Mouse (Mus musculus): ENCODE results near the gene Ptpn1.

Gene Ptpn1

GRCm38 (mm10) chr2:167931985-167932726 is at the start of gene Ptpn1:
Ptpn1 (plus strand) TSS chr2:167932057.
- in situ Hi-C loops (cut with MboI, MseI) = loop anchor here (25.0 kb wide), 1 partner anchor 630 kb away; no protein-coding TSS in a partner anchor

GRCm38 (mm10) chr2:167886485-167886884 is 45.4 kb upstream of the Ptpn1 start:
- in situ Hi-C loops (cut with MboI, MseI) = no loop called here

GRCm38 (mm10) chr2:167887516-167888347 is 44.1 kb upstream of the Ptpn1 start:
- in situ Hi-C loops (cut with MboI, MseI) = no loop called here

- in situ Hi-C loops (cut with MboI, MseI) = no loop called here
These were observed 43.0 kb upstream of the Ptpn1 start for GRCm38 (mm10) chr2:167888834-167889233.

GRCm38 (mm10) chr2:167889886-167890285 is 42.0 kb upstream of the Ptpn1 start:
- in situ Hi-C loops (cut with MboI, MseI) = no loop called here

GRCm38 (mm10) chr2:167891908-167892307 is 39.9 kb upstream of the Ptpn1 start:
- in situ Hi-C loops (cut with MboI, MseI) = no loop called here

- in situ Hi-C loops (cut with MboI, MseI) = no loop called here
These were observed 38.2 kb upstream of the Ptpn1 start for GRCm38 (mm10) chr2:167893680-167894079.

- in situ Hi-C loops (cut with MboI, MseI) = loop anchor here (5.0 kb wide), 2 partner anchors 208 to 363 kb away; partner anchors contain the start of genes Cebpb and Tmem189
These were observed 36.9 kb upstream of the Ptpn1 start for GRCm38 (mm10) chr2:167894948-167895372.

GRCm38 (mm10) chr2:167897896-167898295 is 34.0 kb upstream of the Ptpn1 start:
- in situ Hi-C loops (cut with MboI, MseI) = loop anchor here (5.0 kb wide), 2 partner anchors 211 to 366 kb away; partner anchors contain the start of genes Cebpb and Tmem189

GRCm38 (mm10) chr2:167899989-167900421 is 31.9 kb upstream of the Ptpn1 start:
- in situ Hi-C loops (cut with MboI, MseI) = loop anchor here (5.0 kb wide), 3 partner anchors 107 to 368 kb away; partner anchors contain the start of genes Cebpb and Tmem189

- in situ Hi-C loops (cut with MboI, MseI) = loop anchor here (5.0 kb wide), 1 partner anchor 105 kb away; no protein-coding TSS in a partner anchor
These were observed 29.6 kb upstream of the Ptpn1 start for GRCm38 (mm10) chr2:167902116-167902703.

GRCm38 (mm10) chr2:167903242-167903952 is 28.5 kb upstream of the Ptpn1 start:
- in situ Hi-C loops (cut with MboI, MseI) = loop anchor here (5.0 kb wide), 1 partner anchor 104 kb away; no protein-coding TSS in a partner anchor

GRCm38 (mm10) chr2:167904621-167905367 is 27.1 kb upstream of the Ptpn1 start:
- in situ Hi-C loops (cut with MboI, MseI) = loop anchor here (5.0 kb wide), 1 partner anchor 103 kb away; no protein-coding TSS in a partner anchor

GRCm38 (mm10) chr2:167905561-167905960 is 26.3 kb upstream of the Ptpn1 start:
- in situ Hi-C loops (cut with MboI, MseI) = no loop called here

GRCm38 (mm10) chr2:167906729-167907128 is 25.1 kb upstream of the Ptpn1 start:
- in situ Hi-C loops (cut with MboI, MseI) = no loop called here

GRCm38 (mm10) chr2:167909531-167910177 is 22.2 kb upstream of the Ptpn1 start:
- in situ Hi-C loops (cut with MboI, MseI) = no loop called here

- in situ Hi-C loops (cut with MboI, MseI) = no loop called here
These were observed 21.7 kb upstream of the Ptpn1 start for GRCm38 (mm10) chr2:167910178-167910540.

- in situ Hi-C loops (cut with MboI, MseI) = no loop called here
These were observed 20.3 kb upstream of the Ptpn1 start for GRCm38 (mm10) chr2:167911511-167911910.

GRCm38 (mm10) chr2:167919081-167919480 is 12.8 kb upstream of the Ptpn1 start:
- in situ Hi-C loops (cut with MboI, MseI) = no loop called here

GRCm38 (mm10) chr2:167920041-167920440 is 11.8 kb upstream of the Ptpn1 start:
- in situ Hi-C loops (cut with MboI, MseI) = no loop called here

Measured in T-helper 2 cell (primary cell).